Mouse (Mus musculus) frontal cortex, adult 2 months (tissue): ENCODE results near the gene Frmd8. TPM values are rescaled to one million over a fixed set of nuclear protein-coding genes. Genes with fewer than 3 reads are reported as not detected.

Experiments
- DNase-seq, 2 experiments: peaks; one replicate each; pipeline ENCODE4 v3.0.0; 2022; ENCODE audit warnings: low spot score in 1 of 2; ENCODE audit errors: extremely low spot score in 1 of 2
- polyA plus RNA-seq: library from polyadenylated mRNA; depleted of rRNA; stranded (reverse); fragments of >200 nt; gene quantifications from 2 replicates; pipeline ENCODE4 v1.2.3, GENCODE M21; 2012

Frmd8 gene
- polyA plus RNA-seq, 1 experiment = 13.1 TPM

GRCm38 (mm10) chr19:5810840-5811563 is 64.1 kb downstream of the Frmd8 start:
- DNase-seq = peak in 1 of 2 experiments; percentile 16

- DNase-seq = peak in 1 of 2 experiments; percentile 79
Measured at GRCm38 (mm10) chr19:5810103-5810839, 64.8 kb downstream of the Frmd8 start.

GRCm38 (mm10) chr19:5809712-5810089 is 65.4 kb downstream of the Frmd8 start:
- DNase-seq = no peak

GRCm38 (mm10) chr19:5808955-5809711 is 65.9 kb downstream of the Frmd8 start:
- no peak for DNase-seq

GRCm38 (mm10) chr19:5807740-5808139 is 67.3 kb downstream of the Frmd8 start:
- DNase-seq = no peak

GRCm38 (mm10) chr19:5806809-5807205 is 68.3 kb downstream of the Frmd8 start:
- peak in 1 of 2 experiments; percentile 33 for DNase-seq

GRCm38 (mm10) chr19:5806051-5806808 is 68.8 kb downstream of the Frmd8 start:
- DNase-seq = peak in 1 of 2 experiments; percentile 34

- peak; percentile 61 to 82 for DNase-seq
Measured at GRCm38 (mm10) chr19:5804371-5804899, 70.6 kb downstream of the Frmd8 start.

- no peak for DNase-seq
Measured at GRCm38 (mm10) chr19:5803881-5804279, 71.2 kb downstream of the Frmd8 start.

GRCm38 (mm10) chr19:5803041-5803880 is 71.8 kb downstream of the Frmd8 start:
- DNase-seq = peak; percentile 95 to 99

GRCm38 (mm10) chr19:5802787-5803040 is 72.4 kb downstream of the Frmd8 start:
- no peak for DNase-seq

- peak; percentile 92 to 98 for DNase-seq
Measured at GRCm38 (mm10) chr19:5802011-5802786, 72.9 kb downstream of the Frmd8 start.

- no peak for DNase-seq
Measured at GRCm38 (mm10) chr19:5801432-5801964, 73.6 kb downstream of the Frmd8 start.

- peak in 1 of 2 experiments; percentile 31 for DNase-seq
Measured at GRCm38 (mm10) chr19:5800632-5801431, 74.2 kb downstream of the Frmd8 start.

- DNase-seq = no peak
Measured at GRCm38 (mm10) chr19:5800350-5800631, 74.8 kb downstream of the Frmd8 start.
